Mouse (Mus musculus) 416B (cell line): ENCODE results near the gene Fam185a.

ENCODE experiments used
- DNase-seq: peaks from one replicate; pipeline ENCODE4 v3.0.0; 2011; ENCODE audit warnings: low read depth

Gene Fam185a

GRCm38 (mm10) chr5:21493294-21493999 lies 68.7 kb downstream of the Fam185a start:
- DNase-seq = no peak

GRCm38 (mm10) chr5:21494781-21495180 lies 70.0 kb downstream of the Fam185a start:
- no peak for DNase-seq

GRCm38 (mm10) chr5:21496321-21496720 lies 71.6 kb downstream of the Fam185a start:
- peak; percentile 6 for DNase-seq

GRCm38 (mm10) chr5:21496881-21497280 lies 72.1 kb downstream of the Fam185a start:
- DNase-seq = no peak

GRCm38 (mm10) chr5:21498490-21498889 lies 73.7 kb downstream of the Fam185a start:
- DNase-seq = no peak

- DNase-seq = no peak
These were observed 74.2 kb downstream of the Fam185a start for GRCm38 (mm10) chr5:21498925-21499324.

GRCm38 (mm10) chr5:21500133-21500532 lies 75.4 kb downstream of the Fam185a start:
- DNase-seq = no peak

- no peak for DNase-seq
These were observed 76.2 kb downstream of the Fam185a start for GRCm38 (mm10) chr5:21500941-21501340.

- no peak for DNase-seq
These were observed 78.3 kb downstream of the Fam185a start for GRCm38 (mm10) chr5:21502936-21503610.

GRCm38 (mm10) chr5:21505159-21505558 lies 80.4 kb downstream of the Fam185a start:
- no peak for DNase-seq

- no peak for DNase-seq
These were observed 82.1 kb downstream of the Fam185a start for GRCm38 (mm10) chr5:21506887-21507286.

GRCm38 (mm10) chr5:21509801-21510200 lies 85.0 kb downstream of the Fam185a start:
- DNase-seq = no peak

GRCm38 (mm10) chr5:21513363-21513762 lies 88.6 kb downstream of the Fam185a start:
- no peak for DNase-seq

GRCm38 (mm10) chr5:21517562-21517961 lies 92.8 kb downstream of the Fam185a start:
- peak; percentile 29 for DNase-seq

- no peak for DNase-seq
These were observed 93.4 kb downstream of the Fam185a start for GRCm38 (mm10) chr5:21518207-21518606.

- DNase-seq = no peak
These were observed 94.4 kb downstream of the Fam185a start for GRCm38 (mm10) chr5:21519166-21519565.

- DNase-seq = no peak
These were observed 102.2 kb downstream of the Fam185a start for GRCm38 (mm10) chr5:21526835-21527485.

GRCm38 (mm10) chr5:21527488-21527911 lies 102.7 kb downstream of the Fam185a start:
- peak; percentile 8 for DNase-seq

- DNase-seq = peak; percentile 93
These were observed 103.5 kb downstream of the Fam185a start for GRCm38 (mm10) chr5:21528068-21528842.

GRCm38 (mm10) chr5:21529110-21529720 lies 104.5 kb downstream of the Fam185a start:
- DNase-seq = peak; percentile 80
